Mouse (Mus musculus): ENCODE data around the gene 2010109A12Rik. TPM values are rescaled to one million over a fixed set of nuclear protein-coding genes. Genes with fewer than 3 reads are reported as not detected.
A peak's percentile ranks its signal among the peaks of the same experiment; 100 is the strongest.

Gene 2010109A12Rik
- total and polyA plus RNA-seq, 2 experiments = 0.28 TPM; not detected in 1

DNA sequence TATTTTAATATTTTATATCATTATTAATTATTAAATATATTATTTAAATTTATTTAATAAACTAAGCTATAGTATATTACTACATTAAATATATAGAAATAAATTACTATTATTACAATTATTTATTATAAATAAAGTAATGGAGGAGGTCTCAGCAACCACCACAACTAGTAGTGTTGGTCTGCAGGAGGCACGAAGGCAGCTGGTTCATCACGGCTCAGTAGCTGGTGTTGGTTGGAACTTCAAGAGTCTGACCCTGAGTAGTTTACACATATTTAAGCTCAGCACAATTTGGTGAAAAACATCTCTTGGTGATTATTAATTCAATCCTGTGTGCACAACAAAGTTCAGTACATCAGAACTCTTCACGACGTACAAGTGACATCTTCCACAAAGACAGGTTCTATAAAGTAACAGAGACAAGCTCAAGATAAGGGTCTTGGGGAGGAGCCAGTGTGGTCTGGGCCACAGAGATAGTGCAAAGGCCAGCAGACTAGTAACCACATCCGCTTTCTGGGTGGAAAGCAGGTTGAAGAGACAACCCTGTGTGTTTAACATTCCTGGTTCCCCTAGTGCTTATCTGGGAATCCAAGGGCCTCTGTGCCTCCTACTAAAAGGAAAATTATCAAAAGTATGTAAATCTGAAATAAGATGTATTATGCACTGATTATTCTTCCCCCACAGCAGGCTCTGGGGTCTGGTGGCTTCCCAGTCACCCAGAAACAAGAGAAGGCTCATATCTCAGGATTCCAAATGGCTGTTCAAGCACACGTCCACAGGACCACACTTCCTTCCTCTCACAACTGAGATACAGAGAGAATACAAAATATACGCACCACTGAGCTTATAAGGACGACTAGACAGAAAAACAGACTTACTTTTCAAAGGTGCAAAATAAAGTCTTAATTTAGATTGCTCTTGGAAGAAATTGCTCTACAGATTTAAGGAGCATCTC lies 33.5 kb downstream of the 2010109A12Rik start:
- no peak for DNase-seq (ENCODE audit: extremely low read depth, low read depth, low spot score)
- H3K27ac ChIP-seq (replicated peaks; ENCODE audit: insufficient read depth, low read depth, low read length) = no peak overlapping the region
- H3K4me3 ChIP-seq (ENCODE audit: insufficient read depth, low read depth, low read length) = no peak overlapping the region
- WGBS = 79% methylated on average over 8 of the region's 8 CpGs
- no peaks in the 10 kb centered on the region for H3K4me1 ChIP-seq (ENCODE audit: control insufficient read depth, insufficient read depth, low read length)
- TF ChIP-seq POLR2A (IDR thresholded peaks at IDR 0.05; ENCODE audit: extremely low read depth, insufficient read depth, low read length) (no peak), CTCF (IDR thresholded peaks at IDR 0.05; ENCODE audit: low read depth, low read length) (no peak)
- no peaks in the 10 kb centered on the region for H3K27me3 ChIP-seq (ENCODE audit: control insufficient read depth, insufficient read depth, low read length)
- no peak overlapping the region for H3K9ac ChIP-seq (ENCODE audit: low read depth, low read length)
- H3K36me3 ChIP-seq (ENCODE audit: control insufficient read depth, insufficient read depth, low read length) = no peaks in the 10 kb centered on the region
- no peaks in the 10 kb centered on the region for H3K79me2 ChIP-seq (ENCODE audit: control insufficient read depth, insufficient read depth, low read length)

- Histone ChIP-seq H3K36me3 (ENCODE audit: control insufficient read depth, insufficient read depth, low read length) (no peaks in the 10 kb centered on the region), H3K79me2 (ENCODE audit: control insufficient read depth, insufficient read depth, low read length) (no peaks in the 10 kb centered on the region), H3K4me1 (ENCODE audit: control insufficient read depth, insufficient read depth, low read length) (no peaks in the 10 kb centered on the region), H3K27me3 (ENCODE audit: control insufficient read depth, insufficient read depth, low read length) (no peaks in the 10 kb centered on the region), H3K9ac (ENCODE audit: low read depth, low read length) (no peak overlapping the region), H3K4me3 (ENCODE audit: insufficient read depth, low read depth, low read length) (no peak overlapping the region), H3K27ac (replicated peaks; ENCODE audit: insufficient read depth, low read depth, low read length) (no peak overlapping the region)
- 88% methylated on average over 2 of the region's 2 CpGs for WGBS
- no peak for DNase-seq (ENCODE audit: extremely low read depth, low read depth, low spot score)
- TF ChIP-seq CTCF (IDR thresholded peaks at IDR 0.05; ENCODE audit: low read depth, low read length) (no peak), POLR2A (IDR thresholded peaks at IDR 0.05; ENCODE audit: extremely low read depth, insufficient read depth, low read length) (no peak)
Measured at GRCm38 (mm10) chr5:93245280-93245679, 39.0 kb downstream of the 2010109A12Rik start.

- 66% methylated on average over 6 of the region's 6 CpGs for WGBS
- TF ChIP-seq POLR2A (IDR thresholded peaks at IDR 0.05; ENCODE audit: extremely low read depth, insufficient read depth, low read length) = no peak
Measured at GRCm38 (mm10) chr5:93249940-93250578, 43.7 kb downstream of the 2010109A12Rik start.

GRCm38 (mm10) chr5:93251001-93251760 lies 44.9 kb downstream of the 2010109A12Rik start:
- WGBS = 32% methylated on average over 12 of the region's 12 CpGs
- Histone ChIP-seq H3K9ac (ENCODE audit: low read depth, low read length) (no peak overlapping the region), H3K79me2 (ENCODE audit: control insufficient read depth, insufficient read depth, low read length) (no peaks in the 10 kb centered on the region), H3K36me3 (ENCODE audit: control insufficient read depth, insufficient read depth, low read length) (no peaks in the 10 kb centered on the region), H3K4me1 (ENCODE audit: control insufficient read depth, insufficient read depth, low read length) (peaks cover 8% of the 10 kb centered on the region), H3K27me3 (ENCODE audit: control insufficient read depth, insufficient read depth, low read length) (no peaks in the 10 kb centered on the region), H3K4me3 (ENCODE audit: insufficient read depth, low read depth, low read length) (no peak overlapping the region), H3K27ac (replicated peaks; ENCODE audit: insufficient read depth, low read depth, low read length) (no peak overlapping the region)
- peak; percentile 99 for DNase-seq (ENCODE audit: extremely low read depth, low read depth, low spot score)
- TF ChIP-seq POLR2A (IDR thresholded peaks at IDR 0.05; ENCODE audit: extremely low read depth, insufficient read depth, low read length) (no peak), CTCF (IDR thresholded peaks at IDR 0.05; ENCODE audit: low read depth, low read length) (no peak)

More at GRCm38 (mm10) chr5:93249940-93250578, 43.7 kb downstream of the 2010109A12Rik start:
- H3K27me3 ChIP-seq (ENCODE audit: control insufficient read depth, insufficient read depth, low read length) = no peaks in the 10 kb centered on the region
- peaks cover 8% of the 10 kb centered on the region for H3K4me1 ChIP-seq (ENCODE audit: control insufficient read depth, insufficient read depth, low read length)
- H3K27ac ChIP-seq (replicated peaks; ENCODE audit: insufficient read depth, low read depth, low read length) = no peak overlapping the region
- peak; percentile 13 for DNase-seq (ENCODE audit: extremely low read depth, low read depth, low spot score)
- H3K4me3 ChIP-seq (ENCODE audit: insufficient read depth, low read depth, low read length) = no peak overlapping the region
- no peaks in the 10 kb centered on the region for H3K79me2 ChIP-seq (ENCODE audit: control insufficient read depth, insufficient read depth, low read length)
- no peak overlapping the region for H3K9ac ChIP-seq (ENCODE audit: low read depth, low read length)
- H3K36me3 ChIP-seq (ENCODE audit: control insufficient read depth, insufficient read depth, low read length) = no peaks in the 10 kb centered on the region

GRCm38 (mm10) chr5:93255759-93256265 lies 49.5 kb downstream of the 2010109A12Rik start:
- H3K27me3 ChIP-seq (ENCODE audit: control insufficient read depth, insufficient read depth, low read length) = no peaks in the 10 kb centered on the region
- no peak overlapping the region for H3K9ac ChIP-seq (ENCODE audit: low read depth, low read length)
- H3K36me3 ChIP-seq (ENCODE audit: control insufficient read depth, insufficient read depth, low read length) = no peaks in the 10 kb centered on the region
- H3K79me2 ChIP-seq (ENCODE audit: control insufficient read depth, insufficient read depth, low read length) = no peaks in the 10 kb centered on the region
- no peak for TF ChIP-seq CTCF (IDR thresholded peaks at IDR 0.05; ENCODE audit: low read depth, low read length)
- TF ChIP-seq POLR2A (IDR thresholded peaks at IDR 0.05; ENCODE audit: extremely low read depth, insufficient read depth, low read length) = no peak
- 88% methylated on average over 5 of the region's 5 CpGs for WGBS
- DNase-seq (ENCODE audit: extremely low read depth, low read depth, low spot score) = no peak
- no peak overlapping the region for H3K4me3 ChIP-seq (ENCODE audit: insufficient read depth, low read depth, low read length)
- peaks cover 6% of the 10 kb centered on the region for H3K4me1 ChIP-seq (ENCODE audit: control insufficient read depth, insufficient read depth, low read length)
- H3K27ac ChIP-seq (replicated peaks; ENCODE audit: insufficient read depth, low read depth, low read length) = no peak overlapping the region

Data from liver, adult 2 months (tissue).